Mouse (Mus musculus): ENCODE results near the gene Ulbp1. TPM values are rescaled to one million over a fixed set of nuclear protein-coding genes. Genes with fewer than 3 reads are reported as not detected.
"Not testable (repeated sequence)": the region's sequence is repeated elsewhere in the genome, so short reads cannot be mapped to it uniquely, and the experiment has no call there.

Gene Ulbp1
- 1.4 and 1.6 TPM in 2 replicates for polyA plus RNA-seq (2012; rRNA removed)

- no peak for DNase-seq (ENCODE audit: low spot score)
Observed at GRCm38 (mm10) chr10:7473197-7473889, at the start of gene Ulbp1. Gene Ulbp1 (minus strand): TSS chr10:7473638.

- DNase-seq (ENCODE audit: low spot score), result not testable (repeated sequence)
Observed at GRCm38 (mm10) chr10:7498180-7498579, 24.7 kb upstream of the Ulbp1 start.

- not testable (repeated sequence) for DNase-seq (ENCODE audit: low spot score)
Observed at GRCm38 (mm10) chr10:7492384-7492783, 18.9 kb upstream of the Ulbp1 start.

GRCm38 (mm10) chr10:7483650-7484049, 10.2 kb upstream of the Ulbp1 start:
- no peak for DNase-seq (ENCODE audit: low spot score)

- not testable (repeated sequence) for DNase-seq (ENCODE audit: low spot score)
Observed at GRCm38 (mm10) chr10:7474225-7474624, 787 bp upstream of the Ulbp1 start.

GRCm38 (mm10) chr10:7471664-7472063, 1.8 kb downstream of the Ulbp1 start:
- DNase-seq (ENCODE audit: low spot score), result no peak

GRCm38 (mm10) chr10:7470457-7470856, 3.0 kb downstream of the Ulbp1 start:
- DNase-seq (ENCODE audit: low spot score), result no peak

GRCm38 (mm10) chr10:7469716-7470414, 3.6 kb downstream of the Ulbp1 start:
- not testable (repeated sequence) for DNase-seq (ENCODE audit: low spot score)

- DNase-seq (ENCODE audit: low spot score), result no peak
Observed at GRCm38 (mm10) chr10:7462006-7462405, 11.4 kb downstream of the Ulbp1 start.

- no peak for DNase-seq (ENCODE audit: low spot score)
Observed at GRCm38 (mm10) chr10:7438928-7439327, 34.5 kb downstream of the Ulbp1 start.

- no peak for DNase-seq (ENCODE audit: low spot score)
Observed at GRCm38 (mm10) chr10:7393143-7394035, 80.0 kb downstream of the Ulbp1 start.

- DNase-seq (ENCODE audit: low spot score), result no peak
Observed at GRCm38 (mm10) chr10:7391935-7392930, 81.2 kb downstream of the Ulbp1 start.

- DNase-seq (ENCODE audit: low spot score), result no peak
Observed at GRCm38 (mm10) chr10:7391561-7391934, 81.9 kb downstream of the Ulbp1 start.

- no peak for DNase-seq (ENCODE audit: low spot score)
Observed at GRCm38 (mm10) chr10:7391108-7391507, 82.3 kb downstream of the Ulbp1 start.

Other genes starting within 250 kb of the Ulbp1 start
- gene Lrp11, start 116.2 kb upstream of the Ulbp1 start, polyA plus RNA-seq (2012; rRNA removed), result 2.7 and 3.2 TPM in 2 replicates
- 10.2 and 12.4 TPM in 2 replicates for gene Nup43, start 193.9 kb upstream of the Ulbp1 start, polyA plus RNA-seq (2012; rRNA removed)
- 61.0 and 67.5 TPM in 2 replicates for gene Pcmt1, start 207.5 kb upstream of the Ulbp1 start, polyA plus RNA-seq (2012; rRNA removed)
- 17.4 and 17.6 TPM in 2 replicates for gene Lats1, start 207.6 kb upstream of the Ulbp1 start, polyA plus RNA-seq (2012; rRNA removed)